Mouse (Mus musculus) heart, embryonic 13.5 days (tissue): ENCODE data around the gene Dcdc2b. TPM values are rescaled to one million over a fixed set of nuclear protein-coding genes. Genes with fewer than 3 reads are reported as not detected.
A peak's percentile ranks its signal among the peaks of the same experiment; 100 is the strongest.

Source experiments
- ATAC-seq: fragments of 200-750 bp; cut with Nextera tagmentation; 2 replicates; pipeline ENCODE4 v1.8.0; 2017; ENCODE audit warnings: moderate TSS enrichment; ENCODE audit not compliant: insufficient number of reproducible peaks, low FRiP score, low TSS enrichment; ENCODE audit errors: extremely low read depth
- H3K27ac ChIP-seq: fragments of 300-500 bp; sonication (generic); replicated peaks from 2 replicates; pipeline ENCODE4 v1.5.1; 2015; ENCODE audit warnings: moderate library complexity, mild to moderate bottlenecking, inconsistent platforms
- H3K27me3 ChIP-seq: fragments of 300-500 bp; sonication (generic); replicated peaks from 2 replicates; pipeline ENCODE4 v1.6.1; 2015; ENCODE audit warnings: mild to moderate bottlenecking, inconsistent platforms
- H3K36me3 ChIP-seq: fragments of 300-500 bp; sonication (generic); 2 replicates; pipeline ENCODE4 v1.6.1; 2015; ENCODE audit warnings: mild to moderate bottlenecking, inconsistent platforms
- H3K4me1 ChIP-seq: fragments of 300-500 bp; sonication (generic); 2 replicates; pipeline ENCODE4 v1.6.1; 2015; ENCODE audit warnings: inconsistent platforms
- H3K4me2 ChIP-seq: fragments of 300-500 bp; sonication (generic); 2 replicates; pipeline ENCODE4 v1.6.1; 2015; ENCODE audit warnings: inconsistent platforms, mild to moderate bottlenecking, moderate library complexity
- H3K4me3 ChIP-seq: fragments of 300-500 bp; sonication (generic); 2 replicates; pipeline ENCODE4 v1.5.1; 2015; ENCODE audit warnings: moderate library complexity, mild to moderate bottlenecking, inconsistent platforms
- H3K9ac ChIP-seq: fragments of 300-500 bp; sonication (generic); 2 replicates; pipeline ENCODE4 v1.6.1; 2015; ENCODE audit warnings: inconsistent platforms, mild to moderate bottlenecking, moderate library complexity
- H3K9me3 ChIP-seq: fragments of 300-500 bp; sonication (generic); 2 replicates; pipeline ENCODE4 v1.6.1; 2016; ENCODE audit warnings: inconsistent platforms
- WGBS: fragments of 180-500 bp; shearing (Covaris S2); methylation state at CpG from one replicate; pipeline ENCODE4 v1.1.7; 2015; ENCODE audit warnings: mixed read lengths; 5-methylcytosine and 5-hydroxymethylcytosine counted together
- polyA plus RNA-seq: library from polyadenylated mRNA; unstranded; fragments of >200 nt; fragmentation: Nextera tagmentation; extraction: Ambion mirVana; gene quantifications from 2 replicates; pipeline ENCODE4 v1.2.1, GENCODE M21; 2015

Gene Dcdc2b
- polyA plus RNA-seq, 1 experiment from 2014 or later = 1.3 TPM

DNA sequence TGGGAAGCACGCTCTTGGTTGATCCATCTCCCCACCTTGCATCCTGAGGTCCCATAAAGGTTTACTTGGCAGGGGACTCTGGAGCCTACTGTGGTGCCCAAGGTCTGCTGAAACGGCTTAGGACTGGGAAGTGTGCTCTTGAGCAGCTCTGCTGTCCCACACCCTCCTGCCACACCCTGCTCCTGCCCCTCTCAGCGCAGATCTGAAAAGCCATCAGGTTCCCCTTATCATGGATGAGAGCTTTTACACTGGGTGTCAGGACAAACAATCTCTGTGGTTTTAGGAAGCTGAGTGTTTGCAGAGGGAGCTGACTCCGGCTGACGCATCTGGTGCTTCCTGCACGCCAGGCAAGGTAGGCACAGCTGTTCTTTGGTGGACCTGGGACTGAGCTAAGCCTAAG lies 19.8 kb upstream of the Dcdc2b start:
- Histone ChIP-seq H3K27me3 (no peaks in the 10 kb centered on the region), H3K4me2 (no peak overlapping the region), H3K4me1 (peaks cover 9% of the 10 kb centered on the region), H3K9me3 (no peaks in the 10 kb centered on the region), H3K27ac (no peak overlapping the region), H3K4me3 (no peak overlapping the region), H3K9ac (no peak overlapping the region), H3K36me3 (peaks cover 99% of the 10 kb centered on the region)
- no peak for ATAC-seq
- 84% methylated on average over 6 of the region's 6 CpGs for WGBS

DNA sequence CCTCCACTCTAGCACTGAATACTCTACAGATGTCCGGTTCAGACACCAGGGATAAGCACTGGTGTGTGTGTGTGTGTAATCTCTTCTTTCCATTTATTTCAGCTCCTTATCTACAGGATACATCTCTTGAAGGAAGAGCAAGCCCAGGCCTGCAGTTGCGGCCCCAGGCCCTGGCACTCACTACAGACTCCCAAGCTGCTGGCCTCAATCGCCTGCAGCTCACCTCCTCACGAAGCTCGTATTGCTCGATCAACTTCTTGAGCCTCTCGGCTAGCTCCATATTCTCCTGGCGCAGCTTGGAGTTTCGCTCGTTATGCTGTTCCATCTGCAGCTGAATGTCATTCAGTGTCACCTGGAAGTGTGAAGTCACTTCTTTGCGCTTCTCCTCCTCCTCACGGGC lies 17.8 kb upstream of the Dcdc2b start:
- Histone ChIP-seq H3K4me2 (no peak overlapping the region), H3K4me3 (no peak overlapping the region), H3K27me3 (no peaks in the 10 kb centered on the region), H3K4me1 (no peaks in the 10 kb centered on the region), H3K9me3 (no peaks in the 10 kb centered on the region), H3K36me3 (peaks cover 100% of the 10 kb centered on the region), H3K27ac (no peak overlapping the region), H3K9ac (no peak overlapping the region)
- no peak for ATAC-seq
- 89% methylated on average over 12 of the region's 12 CpGs for WGBS

DNA sequence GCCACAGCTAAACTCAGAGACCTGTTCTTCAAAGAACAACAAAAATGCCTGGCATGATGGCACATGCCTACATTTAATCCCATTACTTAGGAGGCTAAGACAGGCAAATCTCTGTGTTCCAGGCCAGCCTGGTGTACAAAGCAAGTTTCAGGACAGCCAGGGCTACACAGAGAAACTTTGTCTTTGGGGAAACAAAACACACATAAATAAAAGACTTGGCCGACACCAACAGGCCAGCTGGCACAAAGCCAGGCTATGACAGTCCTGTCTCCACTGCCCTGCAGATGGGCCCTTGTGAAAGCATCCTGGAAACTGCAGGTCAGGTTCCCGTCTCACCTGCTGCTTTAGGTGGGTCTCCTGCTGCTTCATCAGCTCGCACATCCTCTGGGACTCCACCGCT lies 16.9 kb upstream of the Dcdc2b start:
- Histone ChIP-seq H3K4me2 (no peak overlapping the region), H3K4me1 (peaks cover under 1% of the 10 kb centered on the region; the same call in 1 of the 2 replicates), H3K9ac (no peak overlapping the region), H3K9me3 (no peaks in the 10 kb centered on the region), H3K36me3 (peaks cover 100% of the 10 kb centered on the region), H3K27me3 (no peaks in the 10 kb centered on the region), H3K4me3 (no peak overlapping the region), H3K27ac (no peak overlapping the region)
- 85% methylated on average over 4 of the region's 4 CpGs for WGBS
- no peak for ATAC-seq

DNA sequence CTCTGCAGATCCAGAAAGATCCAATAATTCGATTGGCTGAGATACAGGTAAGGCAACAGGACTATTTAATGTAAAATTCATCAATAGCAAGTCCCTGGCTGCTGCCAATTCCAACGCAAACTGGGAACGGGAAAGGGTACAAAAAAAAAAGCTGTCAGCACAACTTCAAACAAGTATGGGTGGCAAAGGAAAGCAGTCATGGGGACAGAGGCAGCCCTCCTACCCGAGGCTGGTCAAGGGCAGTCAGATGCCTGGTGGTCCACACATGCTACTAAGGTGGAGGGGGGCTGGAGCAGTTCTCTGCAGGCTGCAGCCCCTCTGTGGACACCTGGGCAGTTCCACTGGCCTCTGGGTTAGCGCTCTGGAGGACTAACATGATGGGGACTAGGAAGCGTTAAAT lies 12.0 kb upstream of the Dcdc2b start:
- peaks cover 36% of the 10 kb centered on the region for H3K4me1 ChIP-seq
- H3K9ac ChIP-seq = peak overlapping the region; percentile 92; the same call in 1 of the 2 replicates
- no peak overlapping the region for H3K4me3 ChIP-seq
- H3K4me2 ChIP-seq = no peak overlapping the region
- H3K27ac ChIP-seq = no peak overlapping the region
- H3K27me3 ChIP-seq = no peaks in the 10 kb centered on the region
- no peaks in the 10 kb centered on the region for H3K9me3 ChIP-seq
- H3K36me3 ChIP-seq = peaks cover 53% of the 10 kb centered on the region
- no peak for ATAC-seq
- 73% methylated on average over 6 of the region's 6 CpGs for WGBS

DNA sequence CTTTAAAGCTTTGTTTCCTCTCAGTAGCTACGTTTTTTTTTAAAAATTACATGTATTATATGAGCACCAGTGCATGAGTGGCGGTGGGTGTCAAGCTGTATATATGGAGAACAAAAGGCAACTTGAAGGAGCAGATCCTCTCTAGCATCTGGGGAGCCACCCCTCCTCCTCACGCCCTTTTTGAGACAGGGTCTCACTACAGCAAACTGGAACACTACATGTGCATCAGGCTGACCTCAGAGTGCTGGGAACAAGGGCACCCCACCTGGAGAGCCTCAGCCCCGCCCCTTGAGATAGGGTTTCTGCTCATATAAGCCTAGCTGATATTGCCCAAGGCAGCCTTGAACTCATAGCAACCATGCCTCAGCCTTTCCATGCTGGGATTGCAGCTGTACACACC lies 11.4 kb upstream of the Dcdc2b start:
- H3K4me2 ChIP-seq = peak overlapping the region; percentile 88
- peaks cover 36% of the 10 kb centered on the region for H3K4me1 ChIP-seq
- ATAC-seq = no peak
- peak overlapping the region; percentile 78; the same call in 1 of the 2 replicates for H3K4me3 ChIP-seq
- no peaks in the 10 kb centered on the region for H3K9me3 ChIP-seq
- WGBS = 43% methylated on average over 4 of the region's 4 CpGs
- peaks cover 47% of the 10 kb centered on the region for H3K36me3 ChIP-seq
- peak overlapping the region; percentile 90 for H3K27ac ChIP-seq
- peak overlapping the region; percentile 92 for H3K9ac ChIP-seq
- no peaks in the 10 kb centered on the region for H3K27me3 ChIP-seq

DNA sequence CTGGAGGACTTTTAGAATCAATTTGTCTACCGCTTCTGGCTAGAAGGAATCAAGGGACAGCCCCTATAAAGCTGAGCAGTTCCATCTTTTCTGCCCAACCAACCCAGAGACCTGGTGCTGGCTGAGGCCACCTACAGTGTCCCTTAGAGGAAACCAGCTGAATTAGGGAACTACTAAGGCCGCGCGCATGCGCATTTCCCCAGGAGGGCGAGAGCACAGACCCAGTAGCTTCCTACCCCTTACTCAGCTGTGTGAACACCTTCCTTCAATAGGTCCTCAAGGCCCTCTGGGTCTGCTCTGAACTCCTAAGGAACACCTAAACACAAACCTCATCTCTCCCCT lies 10.9 kb upstream of the Dcdc2b start:
- Histone ChIP-seq H3K9ac (peak overlapping the region; percentile 92), H3K4me2 (peak overlapping the region; percentile 88), H3K27ac (peak overlapping the region; percentile 90), H3K4me3 (peak overlapping the region; percentile 78), H3K36me3 (peaks cover 42% of the 10 kb centered on the region), H3K4me1 (peaks cover 36% of the 10 kb centered on the region), H3K9me3 (no peaks in the 10 kb centered on the region), H3K27me3 (no peaks in the 10 kb centered on the region)
- WGBS = 1% methylated on average over 6 of the region's 6 CpGs
- ATAC-seq = no peak

DNA sequence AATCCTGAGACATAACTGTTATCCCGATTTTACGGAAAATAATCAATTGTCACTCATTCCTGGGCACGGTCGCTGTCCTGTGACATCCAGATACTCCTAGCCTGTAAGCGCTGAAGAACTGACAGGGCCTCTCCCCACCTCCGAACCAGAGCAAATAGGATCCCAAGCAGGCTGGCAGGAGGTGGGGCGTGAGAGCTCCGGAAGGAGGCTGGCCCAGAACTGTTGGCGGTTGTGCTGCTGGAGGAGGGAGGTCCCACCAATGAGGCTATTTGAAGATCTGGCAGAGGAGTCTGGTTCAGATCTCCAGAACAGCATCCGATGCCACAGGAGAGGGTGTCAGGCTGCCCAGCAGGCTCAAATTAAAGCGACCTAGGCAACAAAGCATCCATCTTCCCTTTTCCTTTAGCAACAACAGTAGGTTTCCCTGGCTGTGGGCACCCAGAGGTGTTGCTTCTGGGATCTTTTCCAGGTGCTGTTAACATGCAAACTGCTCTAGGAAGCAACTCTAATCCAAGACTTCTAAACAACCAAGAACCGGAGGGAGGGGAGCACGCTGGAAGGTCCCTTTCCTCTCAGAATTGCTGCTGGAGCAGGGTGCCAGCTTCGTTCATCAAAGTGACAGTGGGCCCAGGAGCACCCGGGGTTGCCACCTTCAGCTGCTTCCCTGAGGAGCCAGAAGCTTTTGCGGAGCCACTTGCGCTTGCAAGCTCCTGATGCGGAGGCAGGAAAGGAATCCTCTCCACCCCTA lies 10.4 kb upstream of the Dcdc2b start:
- H3K4me3 ChIP-seq = peak overlapping the region; percentile 78
- ATAC-seq = peak; percentile 81
- peak overlapping the region; percentile 88 for H3K4me2 ChIP-seq
- under 1% methylated on average over 18 of the region's 18 CpGs for WGBS
- no peaks in the 10 kb centered on the region for H3K9me3 ChIP-seq
- no peaks in the 10 kb centered on the region for H3K27me3 ChIP-seq
- peak overlapping the region; percentile 90 for H3K27ac ChIP-seq
- H3K4me1 ChIP-seq = peaks cover 36% of the 10 kb centered on the region
- H3K36me3 ChIP-seq = peaks cover 37% of the 10 kb centered on the region
- H3K9ac ChIP-seq = peak overlapping the region; percentile 92

DNA sequence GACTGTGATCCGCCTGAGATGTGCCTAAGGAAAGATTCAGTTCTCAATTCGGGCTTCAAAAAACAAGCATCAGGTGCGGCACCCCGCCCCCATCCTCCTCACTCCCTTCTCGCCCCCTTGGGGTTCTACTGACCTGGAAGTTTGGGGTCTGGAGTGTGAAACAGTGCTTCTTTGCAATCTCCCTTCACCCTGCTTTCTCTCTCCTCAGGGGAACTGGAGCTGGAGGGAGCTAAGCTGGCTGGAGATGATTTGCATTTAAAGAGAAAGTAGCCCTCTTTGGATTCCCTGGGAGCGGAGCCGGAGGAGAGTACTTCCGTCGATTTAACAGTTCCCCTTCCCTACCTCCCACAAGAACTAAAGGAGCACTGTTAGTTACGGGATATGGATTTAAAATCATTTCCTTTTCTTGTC lies 9.6 kb upstream of the Dcdc2b start, which contains the start of gene Ccdc28b:
Gene Ccdc28b, minus strand, starts transcription at position 267 of the 411 bp plus-strand sequence.
- Histone ChIP-seq H3K9ac (peak within 1 kb of the TSS; percentile 92), H3K9me3 (no peaks in the 10 kb centered on the region), H3K4me3 (peak within 1 kb of the TSS; percentile 78), H3K36me3 (peaks cover 29% of the 10 kb centered on the region), H3K4me2 (peak within 1 kb of the TSS; percentile 88), H3K27ac (peak within 1 kb of the TSS; percentile 90), H3K27me3 (no peaks in the 10 kb centered on the region), H3K4me1 (peaks cover 39% of the 10 kb centered on the region)
- ATAC-seq = no peak
- WGBS = 0% methylated on average over 10 of the region's 10 CpGs

DNA sequence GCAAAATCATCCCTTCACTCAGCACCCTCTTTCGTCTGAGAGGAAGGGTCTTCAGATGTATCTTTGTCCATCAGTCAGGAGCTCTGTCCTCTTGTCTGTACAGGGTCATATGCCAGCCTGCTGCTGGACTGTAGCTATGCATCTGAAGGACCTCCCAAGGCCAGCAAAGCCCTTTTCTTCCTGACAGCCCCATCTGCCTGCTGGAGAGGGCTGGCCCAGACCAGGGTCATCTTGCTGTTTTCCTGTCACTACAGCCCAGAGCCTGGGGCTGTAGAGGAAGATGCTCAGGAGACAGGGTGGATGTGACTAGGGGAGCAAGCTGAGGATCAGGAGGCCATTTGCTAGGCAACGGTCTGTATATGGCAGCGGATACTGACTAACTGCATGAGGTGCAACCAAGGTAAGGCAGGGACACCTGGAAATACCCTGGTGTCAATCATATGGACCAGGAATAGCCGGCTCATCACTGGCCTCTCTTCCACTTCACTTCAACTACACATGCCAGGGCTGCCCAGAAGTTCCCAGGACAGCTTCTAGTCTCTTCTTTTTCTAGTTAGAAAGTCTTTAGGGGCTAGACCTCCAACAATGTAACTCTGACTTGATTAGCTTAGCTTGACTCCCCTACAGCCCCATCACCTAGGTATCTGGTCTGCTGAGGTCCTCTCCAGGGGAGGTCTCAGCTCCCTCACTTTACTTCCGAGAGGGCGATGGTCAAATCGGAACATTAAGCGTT lies 8.9 kb upstream of the Dcdc2b start:
- WGBS = 18% methylated on average over 8 of the region's 8 CpGs
- Histone ChIP-seq H3K27ac (peak overlapping the region; percentile 90), H3K4me1 (peaks cover 45% of the 10 kb centered on the region), H3K9ac (peak overlapping the region; percentile 92), H3K27me3 (no peaks in the 10 kb centered on the region), H3K36me3 (peaks cover 22% of the 10 kb centered on the region), H3K4me2 (peak overlapping the region; percentile 88), H3K9me3 (no peaks in the 10 kb centered on the region), H3K4me3 (peak overlapping the region; percentile 78)
- no peak for ATAC-seq

DNA sequence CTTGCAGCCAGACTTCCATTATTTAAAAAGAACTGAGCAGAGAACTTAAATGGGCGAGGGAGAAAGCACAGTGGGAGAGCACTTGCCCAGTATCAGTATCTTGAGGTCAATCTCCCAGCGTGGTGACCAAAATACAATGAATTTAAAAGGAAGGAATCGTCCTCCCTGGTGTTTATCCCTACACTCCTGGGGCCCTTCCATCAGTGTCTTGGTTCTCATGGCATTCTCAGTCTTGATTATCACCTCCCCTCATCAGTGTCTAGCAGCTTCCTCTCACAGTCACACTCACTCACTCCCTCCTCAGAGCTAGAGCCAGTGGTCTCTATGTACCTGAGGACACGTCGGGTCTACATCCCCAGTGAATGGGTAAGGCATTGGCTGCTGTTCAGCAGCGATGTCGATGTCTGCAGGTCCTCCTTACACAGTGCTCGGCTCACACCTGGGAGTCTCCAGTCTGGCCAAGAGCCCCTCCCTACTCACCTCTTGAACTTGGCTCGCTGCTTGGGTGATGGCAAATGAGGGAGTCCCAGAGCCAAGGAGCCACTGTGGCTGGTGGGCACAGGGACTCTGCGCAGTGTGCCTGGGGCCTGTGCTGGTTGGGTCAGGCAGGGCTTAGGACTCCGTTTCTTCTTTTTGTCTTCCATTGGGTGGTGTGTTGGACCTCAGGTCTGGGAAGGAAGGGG lies 8.2 kb upstream of the Dcdc2b start:
- Histone ChIP-seq H3K4me1 (peaks cover 51% of the 10 kb centered on the region), H3K4me3 (peak overlapping the region; percentile 78), H3K36me3 (peaks cover 17% of the 10 kb centered on the region), H3K9ac (peak overlapping the region; percentile 92), H3K27me3 (no peaks in the 10 kb centered on the region), H3K9me3 (no peaks in the 10 kb centered on the region), H3K27ac (peak overlapping the region; percentile 53), H3K4me2 (peak overlapping the region; percentile 88)
- ATAC-seq = no peak
- 68% methylated on average over 11 of the region's 11 CpGs for WGBS

DNA sequence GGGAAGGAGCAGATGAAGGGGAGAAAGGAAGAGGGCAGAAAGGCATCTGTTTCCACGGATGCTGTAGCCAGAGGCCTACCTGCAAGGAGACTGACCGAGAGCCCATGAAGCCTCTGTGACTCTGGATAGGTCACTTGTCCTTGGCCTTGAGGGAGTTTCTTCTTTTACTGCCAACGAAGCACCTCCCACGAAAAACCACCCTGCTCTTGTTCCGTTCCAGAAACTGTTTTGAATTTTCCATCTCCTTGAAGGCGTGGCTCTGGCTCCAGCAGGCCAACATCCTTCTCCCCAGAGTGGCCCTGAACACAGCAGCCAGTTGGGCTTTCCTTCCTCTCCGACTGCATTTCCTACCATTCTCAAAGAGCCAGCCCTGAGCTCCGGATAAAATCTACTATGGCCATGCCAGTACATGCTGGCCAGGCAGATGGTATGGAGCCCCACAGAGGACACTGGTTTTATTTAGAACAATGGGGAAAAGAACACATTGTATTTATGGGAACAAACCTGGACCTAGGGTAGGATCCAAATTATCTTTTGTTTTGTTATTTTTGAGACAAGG lies 7.3 kb upstream of the Dcdc2b start:
- Histone ChIP-seq H3K36me3 (peaks cover 17% of the 10 kb centered on the region), H3K4me1 (peaks cover 51% of the 10 kb centered on the region), H3K4me3 (no peak overlapping the region), H3K9ac (no peak overlapping the region), H3K27me3 (no peaks in the 10 kb centered on the region), H3K27ac (peak overlapping the region; percentile 60), H3K4me2 (peak overlapping the region; percentile 9), H3K9me3 (no peaks in the 10 kb centered on the region)
- WGBS = 71% methylated on average over 8 of the region's 8 CpGs
- ATAC-seq = no peak
